Mouse (Mus musculus) olfactory bulb, adult 2 months (tissue): Measurements from ENCODE around the gene Pdzrn3.

Experiments
- CTCF ChIP-seq: fragments of 200-500 bp; IDR thresholded peaks from 2 replicates; pipeline ENCODE4 v1.5.1; 2012; ENCODE audit warnings: low read depth, mild to moderate bottlenecking, low read length, moderate library complexity; ENCODE audit not compliant: insufficient read depth
- POLR2A ChIP-seq: fragments of 200-500 bp; IDR thresholded peaks from 2 replicates; pipeline ENCODE4 v1.6.1; 2012; ENCODE audit warnings: mild to moderate bottlenecking, low read depth, low read length, moderate library complexity; ENCODE audit not compliant: insufficient read depth

DNA sequence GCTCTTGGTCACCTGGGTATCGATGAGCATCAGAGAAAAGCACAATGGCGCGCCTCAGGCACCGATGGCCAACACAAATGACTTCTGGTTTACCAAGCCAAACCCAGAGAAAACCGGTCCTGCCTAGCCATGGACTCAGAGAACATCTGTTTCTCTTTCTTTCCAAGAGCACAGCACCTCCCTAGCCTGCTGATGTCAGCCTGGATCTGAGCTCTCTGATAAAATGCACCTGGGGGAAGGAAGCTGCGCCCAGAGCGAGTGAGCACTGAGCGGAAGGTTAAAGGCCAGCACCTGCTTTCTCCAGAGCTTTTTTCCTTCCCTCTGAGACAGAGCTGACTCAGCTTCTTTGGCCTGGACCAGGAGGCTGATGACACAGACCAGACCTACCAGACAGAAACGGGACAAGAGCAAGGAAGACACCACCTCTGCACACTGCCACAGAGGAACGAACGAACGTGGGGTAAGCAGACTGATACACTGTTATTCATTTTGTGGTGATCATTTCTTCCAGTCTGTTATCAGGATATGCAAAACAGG lies 84.6 kb downstream of the Pdzrn3 start:
- TF ChIP-seq POLR2A (no peak), CTCF (no peak)
